Mouse (Mus musculus) olfactory bulb, adult 2 months (tissue): Measurements from ENCODE around the gene Vsig2.

Experiments
- CTCF ChIP-seq: fragments of 200-500 bp; IDR thresholded peaks from 2 replicates; pipeline ENCODE4 v1.5.1; 2012; ENCODE audit warnings: low read depth, mild to moderate bottlenecking, low read length, moderate library complexity; ENCODE audit not compliant: insufficient read depth
- POLR2A ChIP-seq: fragments of 200-500 bp; IDR thresholded peaks from 2 replicates; pipeline ENCODE4 v1.6.1; 2012; ENCODE audit warnings: mild to moderate bottlenecking, low read depth, low read length, moderate library complexity; ENCODE audit not compliant: insufficient read depth

DNA sequence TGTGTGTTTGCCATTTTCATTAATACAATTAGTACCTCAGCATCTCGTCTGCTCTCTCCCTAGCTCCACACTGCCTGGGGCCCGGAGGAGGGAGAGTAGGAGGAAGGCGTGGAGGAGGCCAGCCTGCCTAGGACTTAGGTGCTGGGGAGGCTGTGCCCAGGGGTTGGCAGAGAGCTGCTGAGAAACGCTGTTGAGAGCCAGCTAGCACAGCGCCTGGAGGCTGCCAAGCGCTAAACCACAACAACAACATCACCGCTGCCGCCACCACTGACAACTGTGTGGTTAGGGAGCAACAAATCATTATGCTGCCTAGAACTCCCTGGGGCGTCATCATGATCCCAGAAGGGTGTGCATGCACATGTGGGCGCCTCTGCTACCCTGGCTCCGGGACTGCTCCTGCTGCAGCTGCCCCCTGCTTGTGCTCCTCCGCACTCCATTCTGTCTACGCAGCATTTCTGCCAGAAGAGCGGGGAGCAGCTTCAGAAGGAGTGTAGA lies 37.4 kb downstream of the Vsig2 start:
- TF ChIP-seq CTCF, result no peak
- no peak for TF ChIP-seq POLR2A
